In genomic region chr2:62574250-62574649, GRCm38 (mm10) we compare ENCODE assay signal across 14 mouse cellular contexts. TPM values are rescaled to one million over a fixed set of nuclear protein-coding genes. Genes with fewer than 3 reads are reported as not detected.
DNase-seq lines count a peak whose midpoint lies in the region; ATAC-seq and TF ChIP-seq lines count a peak whose summit lies in the region.
"Had no signal": no experiment of that assay in that cellular context is flagged by ENCODE, and none has a peak within 500 bp of the region (broad histone marks: within the 10 kb centered on the region; RNA-seq: fewer than 3 reads in every experiment).

No protein-coding gene starts in this region.

- H3K27me3 ChIP-seq in hindbrain, embryonic 11.5 days (ENCODE audit: control insufficient read depth, insufficient read depth, low read length), result no peaks in the 10 kb centered on the region
- H3K27me3 ChIP-seq in hindbrain, postnatal 0 days (ENCODE audit: insufficient read depth, low read length), result no peaks in the 10 kb centered on the region
- H3K27me3 ChIP-seq in embryonic facial prominence, embryonic 11.5 days (ENCODE audit: control insufficient read depth, insufficient read depth, low read length), result no peaks in the 10 kb centered on the region
- H3K27me3 ChIP-seq in intestine, embryonic 14.5 days (replicated peaks; ENCODE audit: control insufficient read depth, insufficient read depth, low read length), result no peaks in the 10 kb centered on the region
- no peaks in the 10 kb centered on the region for H3K27me3 ChIP-seq in myocyte (ENCODE audit: control insufficient read depth, insufficient read depth, insufficient read length)
- H3K27me3 ChIP-seq in forebrain, embryonic 16.5 days (replicated peaks; ENCODE audit: control insufficient read depth, insufficient read depth, low read length), result no peaks in the 10 kb centered on the region
- H3K27me3 ChIP-seq: CH12.LX; hindbrain, embryonic 12.5 days; lung, embryonic 15.5 days; midbrain, embryonic 13.5 days had no signal

- no peak overlapping the region for H3K4me2 ChIP-seq in hindbrain, embryonic 11.5 days (replicated peaks; ENCODE audit: low read depth, low read length)
- no peak overlapping the region for H3K4me2 ChIP-seq in hindbrain, postnatal 0 days (ENCODE audit: low read depth, low read length)
- no peak overlapping the region for H3K4me2 ChIP-seq in embryonic facial prominence, embryonic 11.5 days (ENCODE audit: low read depth, low read length)
- peak overlapping the region; percentile 41; the same call in 1 of the 2 replicates for H3K4me2 ChIP-seq in intestine, embryonic 14.5 days (ENCODE audit: low read length)
- H3K4me2 ChIP-seq in myocyte (ENCODE audit: low read depth), result peak overlapping the region; percentile 45
- no peak overlapping the region for H3K4me2 ChIP-seq in forebrain, embryonic 16.5 days (ENCODE audit: low read length)
- H3K4me2 ChIP-seq: hindbrain, embryonic 12.5 days; midbrain, embryonic 13.5 days had no signal

- no peaks in the 10 kb centered on the region for H3K36me3 ChIP-seq in hindbrain, embryonic 11.5 days (ENCODE audit: control insufficient read depth, insufficient read depth, low read length)
- H3K36me3 ChIP-seq in hindbrain, postnatal 0 days (ENCODE audit: insufficient read depth, low read length), result no peaks in the 10 kb centered on the region
- no peaks in the 10 kb centered on the region for H3K36me3 ChIP-seq in embryonic facial prominence, embryonic 11.5 days (replicated peaks; ENCODE audit: control insufficient read depth, insufficient read depth, low read depth, low read length)
- H3K36me3 ChIP-seq in intestine, embryonic 14.5 days (ENCODE audit: control insufficient read depth, insufficient read depth, low read length), result no peaks in the 10 kb centered on the region
- no peaks in the 10 kb centered on the region for H3K36me3 ChIP-seq in myocyte (ENCODE audit: control insufficient read depth, insufficient read depth)
- no peaks in the 10 kb centered on the region for H3K36me3 ChIP-seq in forebrain, embryonic 16.5 days (ENCODE audit: control insufficient read depth, insufficient read depth)
- H3K36me3 ChIP-seq: hindbrain, embryonic 12.5 days; lung, embryonic 15.5 days; midbrain, embryonic 13.5 days had no signal

- no peak overlapping the region for H3K27ac ChIP-seq in hindbrain, embryonic 11.5 days (ENCODE audit: low read depth, low read length)
- H3K27ac ChIP-seq in hindbrain, postnatal 0 days, result no peak overlapping the region
- H3K27ac ChIP-seq in embryonic facial prominence, embryonic 11.5 days (replicated peaks; ENCODE audit: low read depth, low read length), result 0 out of 2 replicates have a peak overlapping the region, but pooled peaks have one; percentile 5
- H3K27ac ChIP-seq in intestine, embryonic 14.5 days (ENCODE audit: low read depth), result peak overlapping the region; percentile 79; the same call in 1 of the 2 replicates
- no peak overlapping the region for H3K27ac ChIP-seq in forebrain, embryonic 16.5 days (ENCODE audit: low read length)
- H3K27ac ChIP-seq: lung, embryonic 15.5 days; midbrain, embryonic 13.5 days had no signal

- WGBS in hindbrain, embryonic 11.5 days, result 71% methylated on average over 7 of the region's 7 CpGs
- 81% methylated on average over 7 of the region's 7 CpGs for WGBS in hindbrain, postnatal 0 days
- 42% methylated on average over 7 of the region's 7 CpGs for WGBS in embryonic facial prominence, embryonic 11.5 days
- WGBS in intestine, embryonic 14.5 days, result 60% methylated on average over 7 of the region's 7 CpGs
- WGBS in forebrain, embryonic 16.5 days, result 73% methylated on average over 7 of the region's 7 CpGs

- H3K4me3 ChIP-seq in hindbrain, embryonic 11.5 days (ENCODE audit: low read depth, low read length), result no peak overlapping the region
- H3K4me3 ChIP-seq in hindbrain, postnatal 0 days (ENCODE audit: low read length), result no peak overlapping the region
- no peak overlapping the region for H3K4me3 ChIP-seq in embryonic facial prominence, embryonic 11.5 days (ENCODE audit: low read depth, low read length)
- 0 out of 2 replicates have a peak overlapping the region, but pooled peaks have one; percentile 29 for H3K4me3 ChIP-seq in intestine, embryonic 14.5 days (ENCODE audit: low read depth, low read length)
- no peak overlapping the region for H3K4me3 ChIP-seq in myocyte
- no peak overlapping the region for H3K4me3 ChIP-seq in forebrain, embryonic 16.5 days (replicated peaks; ENCODE audit: low read length)
- H3K4me3 ChIP-seq: hindbrain, embryonic 12.5 days; midbrain, embryonic 13.5 days had no signal

- no peaks in the 10 kb centered on the region for H3K9me3 ChIP-seq in hindbrain, embryonic 11.5 days (ENCODE audit: control insufficient read depth, low read length)
- H3K9me3 ChIP-seq in hindbrain, postnatal 0 days (ENCODE audit: low read length), result no peaks in the 10 kb centered on the region
- no peaks in the 10 kb centered on the region for H3K9me3 ChIP-seq in embryonic facial prominence, embryonic 11.5 days (replicated peaks; ENCODE audit: control insufficient read depth, low read length)
- no peaks in the 10 kb centered on the region for H3K9me3 ChIP-seq in intestine, embryonic 14.5 days (ENCODE audit: control insufficient read depth, low read length)
- no peaks in the 10 kb centered on the region for H3K9me3 ChIP-seq in forebrain, embryonic 16.5 days (ENCODE audit: control insufficient read depth, low read length)
- H3K9me3 ChIP-seq: hindbrain, embryonic 12.5 days; lung, embryonic 15.5 days; midbrain, embryonic 13.5 days had no signal

- no peak overlapping the region for H3K9ac ChIP-seq in hindbrain, embryonic 11.5 days (ENCODE audit: low read depth, low read length)
- H3K9ac ChIP-seq in hindbrain, postnatal 0 days (replicated peaks; ENCODE audit: low read length), result no peak overlapping the region
- H3K9ac ChIP-seq in embryonic facial prominence, embryonic 11.5 days (replicated peaks; ENCODE audit: low read length), result no peak overlapping the region
- no peak overlapping the region for H3K9ac ChIP-seq in intestine, embryonic 14.5 days (ENCODE audit: low read length)
- H3K9ac ChIP-seq in forebrain, embryonic 16.5 days (replicated peaks; ENCODE audit: low read depth, low read length), result no peak overlapping the region
- H3K9ac ChIP-seq: hindbrain, embryonic 12.5 days; lung, embryonic 15.5 days; midbrain, embryonic 13.5 days had no signal

- no peaks in the 10 kb centered on the region for H3K79me2 ChIP-seq in myocyte (ENCODE audit: control insufficient read depth, insufficient read depth)

- no peak for TF ChIP-seq CTCF in hindbrain, postnatal 0 days (IDR thresholded peaks at IDR 0.05; ENCODE audit: low read depth)

- peak; percentile 3 for DNase-seq in hindbrain, embryonic 11.5 days (ENCODE audit: low spot score)
- no peak for DNase-seq in hindbrain, postnatal 0 days (ENCODE audit: low spot score)
- DNase-seq in embryonic facial prominence, embryonic 11.5 days (ENCODE audit: low spot score), result no peak
- DNase-seq in intestine, embryonic 14.5 days (ENCODE audit: low spot score), result no peak
- DNase-seq in spleen, postnatal 4 days (ENCODE audit: low spot score in 2 of 2), result no peak
- DNase-seq: adrenal gland, postnatal 14 days; cerebellum, adult 18-20 months; thymus, postnatal 25 days had no signal

- no peak overlapping the region for H3ac ChIP-seq in myocyte (ENCODE audit: control insufficient read depth, insufficient read length)

- no peak for TF ChIP-seq POLR2A in myocyte (IDR thresholded peaks at IDR 0.05; ENCODE audit: insufficient read length, low read depth)

- no peaks in the 10 kb centered on the region for H3K4me1 ChIP-seq in hindbrain, embryonic 11.5 days (replicated peaks; ENCODE audit: control insufficient read depth, insufficient read depth, low read length)
- H3K4me1 ChIP-seq in hindbrain, postnatal 0 days (ENCODE audit: insufficient read depth, low read length), result no peaks in the 10 kb centered on the region
- no peaks in the 10 kb centered on the region for H3K4me1 ChIP-seq in embryonic facial prominence, embryonic 11.5 days (ENCODE audit: control insufficient read depth, insufficient read depth, low read length)
- no peaks in the 10 kb centered on the region for H3K4me1 ChIP-seq in intestine, embryonic 14.5 days (replicated peaks; ENCODE audit: control insufficient read depth, insufficient read depth, low read length)
- H3K4me1 ChIP-seq in forebrain, embryonic 16.5 days (replicated peaks; ENCODE audit: control insufficient read depth, insufficient read depth, low read length), result no peaks in the 10 kb centered on the region
- H3K4me1 ChIP-seq: hindbrain, embryonic 12.5 days; lung, embryonic 15.5 days; midbrain, embryonic 13.5 days had no signal

- no peak for ATAC-seq in hindbrain, embryonic 11.5 days (ENCODE audit: low FRiP score)
- ATAC-seq in hindbrain, postnatal 0 days, result no peak
- peak; percentile 67; the same call in 1 of the 2 replicates for ATAC-seq in embryonic facial prominence, embryonic 11.5 days (replicated peaks; ENCODE audit: insufficient number of reproducible peaks, low FRiP score, low TSS enrichment, low read depth)
- ATAC-seq in intestine, embryonic 14.5 days (replicated peaks; ENCODE audit: low FRiP score, low TSS enrichment, low read depth), result no peak
- no peak for ATAC-seq in forebrain, embryonic 16.5 days
- ATAC-seq: midbrain, embryonic 13.5 days had no signal

TF ChIP-seq in myocyte, 11 proteins besides CTCF, POLR2A, EP300 and RAD21 (continues in another document):
- no peak for TF ChIP-seq MYOG (IDR thresholded peaks at IDR 0.05; ENCODE audit: control insufficient read depth in 1 of 3, insufficient read depth in 1 of 3, insufficient read length in 2 of 3, low read depth in 2 of 3)
- no peak for TF ChIP-seq TCF3 (IDR thresholded peaks at IDR 0.05; ENCODE audit: insufficient read length, low read depth)
- TF ChIP-seq POLR2AphosphoS2 (IDR thresholded peaks at IDR 0.05; ENCODE audit: insufficient read length, low read depth), result no peak
- no peak for TF ChIP-seq CEBPB (IDR thresholded peaks at IDR 0.05; ENCODE audit: insufficient read depth, poor library complexity, severe bottlenecking)
- TF ChIP-seq REST (IDR thresholded peaks at IDR 0.05; ENCODE audit: insufficient read depth, insufficient read length), result no peak
- no peak for TF ChIP-seq E2F4 (IDR thresholded peaks at IDR 0.05; ENCODE audit: insufficient read depth)
- no peak for TF ChIP-seq MYOD1 (IDR thresholded peaks at IDR 0.05; ENCODE audit: control insufficient read depth in 1 of 3, insufficient read length in 2 of 3, low read depth in 2 of 3)
- TF ChIP-seq SRF (IDR thresholded peaks at IDR 0.05; ENCODE audit: control insufficient read depth, insufficient read length, low read depth), result no peak
- TF ChIP-seq USF1 (IDR thresholded peaks at IDR 0.05; ENCODE audit: low read depth), result no peak

RNA-seq across cellular contexts. Expression of gene Fap, which starts 0.4 kb away (rescaled TPM):
- polyA plus RNA-seq in hindbrain, embryonic 11.5 days (2014; fragmentation: Nextera tagmentation; extraction: Ambion mirVana), result 4.7 and 7.1 TPM in 2 replicates
- total RNA-seq in hindbrain, postnatal 0 days (2014; rRNA removed), result 0.31 and 2.1 TPM in 2 replicates
- polyA plus RNA-seq in hindbrain, postnatal 0 days (2015; fragmentation: Nextera tagmentation; extraction: Ambion mirVana), result 0.82 and 0.99 TPM in 2 replicates
- polyA plus RNA-seq in embryonic facial prominence, embryonic 11.5 days (2014; fragmentation: Nextera tagmentation; extraction: Ambion mirVana), result 11.7 and 12.0 TPM in 2 replicates
- 14.2 and 16.5 TPM in 2 replicates for polyA plus RNA-seq in intestine, embryonic 14.5 days (2014; fragmentation: Nextera tagmentation; extraction: Ambion mirVana)
- polyA plus RNA-seq in myocyte (2012; fragmentation: generic; extraction: Trizol), result 0.11 TPM
- 1.3 and 1.8 TPM in 2 replicates for polyA plus RNA-seq in forebrain, embryonic 16.5 days (2015; fragmentation: Nextera tagmentation; extraction: Ambion mirVana)

Comparison
In these comparisons a context has a peak if more than half of its experiments do, and no peak if none do; other contexts are left out.
1. H3K27ac ChIP-seq: peak in embryonic facial prominence, embryonic 11.5 days (single experiment) and intestine, embryonic 14.5 days (single experiment); none in hindbrain, embryonic 11.5 days (single experiment), hindbrain, postnatal 0 days (single experiment) and forebrain, embryonic 16.5 days (single experiment).
2. H3K4me2 ChIP-seq: peak in intestine, embryonic 14.5 days (single experiment) and myocyte (single experiment); none in hindbrain, embryonic 11.5 days (single experiment), hindbrain, postnatal 0 days (single experiment), embryonic facial prominence, embryonic 11.5 days (single experiment) and forebrain, embryonic 16.5 days (single experiment).